Mouse (Mus musculus): ENCODE measurements around the gene Keap1. TPM values are rescaled to one million over a fixed set of nuclear protein-coding genes. Genes with fewer than 3 reads are reported as not detected.

The Keap1 gene
- 47.1 and 50.8 TPM in 2 replicates for polyA plus RNA-seq (2016; fragmentation: Nextera tagmentation; extraction: Ambion mirVana)

DNA sequence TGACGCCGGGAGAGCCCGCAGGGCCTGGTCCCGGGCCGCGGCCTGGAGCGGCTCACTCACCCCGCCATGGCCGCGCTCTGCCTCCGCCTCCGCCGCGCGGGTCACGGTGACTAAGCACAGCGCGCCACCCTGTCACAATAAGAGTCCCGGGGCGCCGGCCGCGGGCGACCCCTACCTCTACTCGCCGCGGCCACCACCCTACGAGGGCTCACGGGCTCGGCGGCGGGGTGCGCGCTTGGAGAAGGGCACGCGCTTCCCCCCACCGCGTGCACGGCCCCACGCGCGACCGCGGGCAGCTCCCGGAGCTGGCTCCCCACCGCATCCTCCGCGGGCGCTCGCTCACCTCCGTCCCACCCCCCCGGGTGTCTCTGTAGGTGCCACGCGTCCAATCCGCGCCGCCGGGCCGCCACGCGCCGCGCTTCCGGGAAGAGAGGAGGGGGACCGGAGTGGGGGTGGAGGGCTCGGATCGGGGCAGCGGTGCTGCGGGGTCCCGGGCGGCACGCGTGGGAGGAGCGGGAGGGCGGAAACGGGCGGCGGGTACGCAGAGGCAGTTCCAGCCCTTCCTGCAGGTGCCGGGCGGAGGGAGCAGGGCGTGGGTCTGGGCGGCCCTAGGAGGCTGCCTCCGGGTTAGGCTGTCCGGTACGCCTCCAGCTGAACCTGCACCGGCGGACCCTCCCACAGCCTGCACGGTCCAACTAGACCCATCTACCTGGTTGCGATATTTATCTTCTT, at the start of gene Keap1:
Gene Keap1, minus strand, starts transcription at position 629 of the 732 bp plus-strand sequence.
- peak within 1 kb of the TSS; percentile 76 for H3K4me3 ChIP-seq
- H3K9me3 ChIP-seq (replicated peaks) = peaks cover 8% of the 10 kb centered on the region; the same call in 1 of the 2 replicates
- under 1% methylated on average over 88 of the region's 90 CpGs for WGBS

DNA sequence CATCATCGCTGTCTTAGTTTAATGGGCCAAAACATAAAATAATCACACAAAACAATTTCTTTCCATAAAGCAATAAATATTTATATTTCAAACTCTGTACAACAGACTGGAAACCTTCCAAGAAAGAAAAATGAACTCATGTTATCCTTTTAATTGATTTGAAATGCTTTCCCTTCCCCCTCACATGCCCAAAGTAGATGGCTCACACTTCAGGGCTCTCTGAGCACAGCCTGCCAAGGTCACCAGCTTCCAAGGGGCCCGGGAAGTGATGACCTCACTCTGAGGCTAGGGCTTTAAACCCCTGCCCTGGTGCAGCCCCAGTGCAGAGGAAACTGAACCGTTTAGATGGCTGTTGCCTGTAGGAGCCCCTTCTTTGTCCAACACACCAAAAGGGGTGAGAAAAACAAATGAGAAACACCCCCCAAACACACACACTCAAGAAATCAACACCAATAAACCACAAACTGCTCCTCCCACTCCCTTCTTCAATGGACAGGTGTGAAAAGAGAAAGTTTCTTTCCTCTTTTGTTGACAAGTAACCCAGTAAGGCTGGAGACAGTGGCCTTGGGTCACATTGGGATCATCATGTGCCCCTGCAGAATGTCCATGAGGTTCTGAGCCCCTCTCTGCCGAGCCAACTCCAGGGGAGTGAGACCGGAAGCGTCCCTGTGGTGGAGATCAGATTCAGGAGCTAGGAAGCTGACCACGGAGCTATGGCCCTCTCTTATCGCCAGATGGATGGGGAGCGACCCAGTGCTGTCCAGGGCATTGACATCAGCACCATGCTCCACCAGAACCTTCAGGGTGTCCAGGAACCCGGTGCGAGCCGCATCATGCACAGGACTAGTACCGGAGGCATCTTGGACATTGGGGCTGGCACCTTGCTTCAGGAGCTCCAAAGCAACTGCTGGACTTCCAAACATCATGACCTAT, 49.5 kb upstream of the Keap1 start:
- H3K36me3 ChIP-seq = peaks cover 28% of the 10 kb centered on the region
- H3K27me3 ChIP-seq (ENCODE audit: low read depth, poor library complexity, severe bottlenecking) = no peaks in the 10 kb centered on the region
- DNase-seq (ENCODE audit: low spot score) = no peak
- H3K4me1 ChIP-seq = peaks cover 42% of the 10 kb centered on the region
- no peaks in the 10 kb centered on the region for H3K9me3 ChIP-seq (replicated peaks)
- peak overlapping the region; percentile 89 for H3K4me3 ChIP-seq
- WGBS = 85% methylated on average over 13 of the region's 13 CpGs
- H3K27ac ChIP-seq (replicated peaks) = peak overlapping the region; percentile 91

More for the DNA sequence above, at the start of gene Keap1:
- peak; percentile 84 for DNase-seq (ENCODE audit: low spot score)
- Histone ChIP-seq H3K36me3 (peaks cover 30% of the 10 kb centered on the region), H3K27me3 (ENCODE audit: low read depth, poor library complexity, severe bottlenecking) (peaks cover 45% of the 10 kb centered on the region), H3K4me1 (peaks cover 29% of the 10 kb centered on the region), H3K27ac (replicated peaks) (peak within 1 kb of the TSS; percentile 99)

DNA sequence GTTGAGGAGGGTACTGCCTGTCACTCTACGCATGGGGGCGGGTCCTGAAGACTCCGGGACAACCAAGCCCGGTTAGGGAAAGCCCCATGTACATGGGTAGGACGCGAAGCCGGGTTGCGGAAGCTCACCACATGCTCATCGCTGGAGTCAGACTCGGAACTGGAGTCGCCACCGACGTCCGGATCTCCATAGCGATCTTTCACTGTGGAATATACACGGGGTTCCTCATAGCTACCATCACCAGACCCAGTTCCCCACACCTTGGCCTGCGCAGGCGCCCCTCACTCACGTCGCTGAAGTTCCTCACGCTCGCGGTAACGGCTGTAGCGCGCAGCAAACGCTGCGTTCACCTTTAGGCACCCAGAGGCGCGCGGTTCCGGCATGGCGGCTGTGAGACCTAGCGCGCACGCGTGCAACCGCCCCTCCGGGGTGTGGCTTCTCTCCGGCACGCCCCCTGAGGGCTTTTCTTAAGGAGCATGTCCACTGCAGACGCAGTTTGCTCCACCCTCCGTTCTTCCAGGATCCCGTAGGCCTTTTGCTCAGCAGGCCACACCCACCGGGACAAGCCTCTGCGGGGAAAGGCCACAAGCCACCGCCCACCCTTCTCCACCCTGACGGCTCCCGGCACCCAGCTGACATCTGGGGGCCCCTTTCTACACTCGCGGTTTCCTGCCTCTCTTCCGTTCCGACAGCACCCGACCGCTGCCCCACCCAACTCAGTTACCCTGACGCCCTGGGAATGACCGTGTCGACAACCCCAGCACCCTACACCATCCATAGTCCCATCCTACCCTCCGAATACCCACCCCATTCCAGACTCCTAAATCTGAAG, 48.6 kb upstream of the Keap1 start, which contains the start of gene Kri1:
Gene Kri1, minus strand, starts transcription at position 399 of the 832 bp plus-strand sequence.
- WGBS = 1% methylated on average over 59 of the region's 59 CpGs
- peaks cover 42% of the 10 kb centered on the region for H3K4me1 ChIP-seq
- peak within 1 kb of the TSS; percentile 89 for H3K4me3 ChIP-seq
- no peaks in the 10 kb centered on the region for H3K27me3 ChIP-seq (ENCODE audit: low read depth, poor library complexity, severe bottlenecking)
- H3K36me3 ChIP-seq = peaks cover 35% of the 10 kb centered on the region
- no peaks in the 10 kb centered on the region for H3K9me3 ChIP-seq (replicated peaks)
- DNase-seq (ENCODE audit: low spot score) = peak; percentile 95
- peak within 1 kb of the TSS; percentile 91 for H3K27ac ChIP-seq (replicated peaks)

DNA sequence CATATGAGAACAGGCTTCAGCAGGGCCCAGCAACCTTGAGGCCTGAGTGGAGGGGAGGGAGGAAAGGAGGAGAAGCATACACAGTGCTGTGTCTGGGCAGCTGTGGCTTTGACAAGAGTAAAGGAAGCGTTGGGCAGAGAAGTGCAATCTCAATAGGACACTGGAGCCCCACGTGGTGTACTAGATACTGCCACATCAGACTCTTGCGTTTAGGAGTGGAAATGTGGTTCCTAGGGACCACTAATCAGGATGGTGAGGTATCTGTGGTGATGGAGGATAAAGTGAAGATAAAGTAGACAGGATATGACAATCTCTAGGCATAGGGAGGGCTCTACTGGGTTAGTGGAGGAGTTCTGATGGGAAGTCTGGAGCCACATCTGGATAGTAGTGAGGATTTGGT, 47.6 kb upstream of the Keap1 start:
- Histone ChIP-seq H3K27me3 (ENCODE audit: low read depth, poor library complexity, severe bottlenecking) (no peaks in the 10 kb centered on the region), H3K36me3 (peaks cover 46% of the 10 kb centered on the region), H3K4me3 (peak overlapping the region; percentile 89), H3K27ac (replicated peaks) (no peak overlapping the region), H3K9me3 (replicated peaks) (no peaks in the 10 kb centered on the region), H3K4me1 (peaks cover 42% of the 10 kb centered on the region)
- 76% methylated on average over 3 of the region's 3 CpGs for WGBS
- DNase-seq (ENCODE audit: low spot score) = no peak

DNA sequence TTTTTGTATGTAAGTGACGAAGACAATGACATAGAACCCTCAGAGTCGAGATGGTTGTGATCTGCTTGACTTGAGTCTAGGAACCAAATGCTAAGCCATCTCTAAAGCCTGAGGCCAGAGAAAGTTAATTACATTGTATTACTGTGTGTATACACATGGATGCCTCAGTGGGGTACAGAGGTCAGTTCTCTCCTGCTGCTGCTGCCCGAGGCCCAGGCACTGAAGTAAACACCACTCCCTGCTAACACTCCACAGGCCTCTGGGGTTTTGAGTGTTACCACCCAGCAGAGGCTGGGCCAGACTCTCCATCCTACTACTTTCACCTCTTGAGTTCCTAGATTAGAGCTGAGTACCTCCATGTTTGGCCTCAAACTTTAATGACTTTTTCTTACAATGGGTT, 44.8 kb upstream of the Keap1 start:
- Histone ChIP-seq H3K9me3 (replicated peaks) (no peaks in the 10 kb centered on the region), H3K27me3 (ENCODE audit: low read depth, poor library complexity, severe bottlenecking) (no peaks in the 10 kb centered on the region), H3K4me3 (no peak overlapping the region), H3K27ac (replicated peaks) (no peak overlapping the region), H3K36me3 (peaks cover 70% of the 10 kb centered on the region), H3K4me1 (peaks cover 25% of the 10 kb centered on the region)
- no peak for DNase-seq (ENCODE audit: low spot score)
- 95% methylated on average over 3 of the region's 3 CpGs for WGBS

DNA sequence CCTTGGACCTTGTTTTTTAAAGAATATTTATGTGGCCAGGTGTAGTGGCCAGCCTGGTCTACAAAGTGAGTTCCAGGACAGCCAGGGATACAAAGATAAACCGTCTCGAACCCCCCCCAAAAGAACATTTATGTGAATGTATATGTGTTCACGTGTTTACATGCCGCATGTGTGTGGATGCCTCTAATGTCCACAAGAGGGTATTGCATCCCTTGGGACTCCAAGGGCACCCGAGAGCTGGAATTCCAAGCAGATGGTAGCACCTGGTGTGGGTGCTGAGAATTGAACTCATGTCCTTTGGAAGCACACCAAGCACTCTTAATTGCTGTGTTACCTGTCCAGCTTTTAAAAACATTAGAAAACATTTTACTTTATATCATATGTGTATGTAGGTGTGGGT, 44.4 kb upstream of the Keap1 start:
- 88% methylated on average over 5 of the region's 5 CpGs for WGBS
- no peak for DNase-seq (ENCODE audit: low spot score)
- peaks cover 70% of the 10 kb centered on the region for H3K36me3 ChIP-seq

DNA sequence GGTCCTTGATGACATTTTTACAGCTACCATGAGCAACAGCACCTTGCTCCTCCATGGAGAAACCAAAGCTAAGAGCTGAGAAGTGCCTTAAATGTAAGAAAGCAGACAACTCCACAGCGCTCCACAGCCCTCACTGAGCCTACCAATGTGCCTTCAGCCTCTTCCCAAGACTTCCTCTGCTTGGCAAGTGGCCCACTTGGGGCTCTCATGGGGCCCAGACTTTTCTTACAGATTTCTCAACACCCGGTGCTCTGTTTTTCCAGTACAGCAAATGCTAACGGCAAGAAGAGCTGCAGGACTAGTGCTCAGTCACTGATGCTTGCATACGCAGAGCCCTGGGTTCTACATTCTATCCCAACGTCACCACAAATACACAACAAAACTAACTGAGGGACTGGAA, 38.6 kb upstream of the Keap1 start:
- no peak overlapping the region for H3K4me3 ChIP-seq
- no peak overlapping the region for H3K27ac ChIP-seq (replicated peaks)
- H3K36me3 ChIP-seq = peaks cover 99% of the 10 kb centered on the region
- no peaks in the 10 kb centered on the region for H3K27me3 ChIP-seq (ENCODE audit: low read depth, poor library complexity, severe bottlenecking)
- WGBS = 97% methylated on average over 5 of the region's 5 CpGs
- no peaks in the 10 kb centered on the region for H3K9me3 ChIP-seq (replicated peaks)
- DNase-seq (ENCODE audit: low spot score) = no peak
- H3K4me1 ChIP-seq = no peaks in the 10 kb centered on the region

More for the DNA sequence above, 44.4 kb upstream of the Keap1 start:
- H3K27ac ChIP-seq (replicated peaks) = no peak overlapping the region
- no peaks in the 10 kb centered on the region for H3K9me3 ChIP-seq (replicated peaks)
- H3K4me1 ChIP-seq = peaks cover 21% of the 10 kb centered on the region
- no peak overlapping the region for H3K4me3 ChIP-seq
- no peaks in the 10 kb centered on the region for H3K27me3 ChIP-seq (ENCODE audit: low read depth, poor library complexity, severe bottlenecking)

DNA sequence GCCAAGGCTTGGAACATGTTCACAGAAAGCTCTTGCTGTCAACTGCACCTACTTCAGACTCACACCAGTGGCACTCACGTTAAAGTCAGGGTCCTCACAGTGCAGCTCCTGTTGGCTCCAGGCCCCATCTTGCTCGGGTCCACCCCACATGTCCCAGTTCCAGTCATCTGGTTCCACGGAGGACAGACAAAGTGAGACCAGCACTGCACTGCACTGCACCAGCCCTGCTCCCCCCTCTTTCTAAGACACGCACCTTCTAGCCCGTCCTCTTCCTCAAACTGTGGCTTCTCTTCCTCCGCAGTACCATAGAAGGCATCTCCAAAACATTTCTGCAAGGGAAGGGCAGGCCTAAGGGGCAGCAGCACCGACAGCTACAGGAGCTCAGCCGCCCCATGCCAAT, 37.1 kb upstream of the Keap1 start:
- no peaks in the 10 kb centered on the region for H3K27me3 ChIP-seq (ENCODE audit: low read depth, poor library complexity, severe bottlenecking)
- WGBS = 88% methylated on average over 8 of the region's 8 CpGs
- no peak overlapping the region for H3K4me3 ChIP-seq
- no peak overlapping the region for H3K27ac ChIP-seq (replicated peaks)
- no peak for DNase-seq (ENCODE audit: low spot score)
- H3K4me1 ChIP-seq = no peaks in the 10 kb centered on the region
- H3K36me3 ChIP-seq = peaks cover 99% of the 10 kb centered on the region
- no peaks in the 10 kb centered on the region for H3K9me3 ChIP-seq (replicated peaks)

DNA sequence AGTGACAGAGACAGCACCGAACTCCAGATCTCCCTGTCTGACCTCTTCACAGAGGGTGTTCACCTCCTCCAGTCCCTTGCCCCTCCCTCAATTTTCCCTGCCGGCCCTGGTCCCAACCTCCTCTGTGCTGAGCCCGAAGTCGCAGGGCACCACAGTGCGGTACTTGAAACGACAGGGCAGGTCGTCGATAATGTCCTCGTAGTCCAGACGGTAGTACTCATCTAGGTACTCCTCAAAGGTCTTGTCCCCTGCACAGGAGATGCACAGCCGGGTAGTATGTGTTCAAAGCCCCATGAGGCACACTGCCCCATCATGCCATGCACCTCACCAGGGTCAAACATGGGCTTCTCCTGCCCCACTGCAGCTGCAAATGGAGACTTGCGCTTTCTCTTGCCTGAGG, 36.6 kb upstream of the Keap1 start:
- Histone ChIP-seq H3K27ac (replicated peaks) (no peak overlapping the region), H3K27me3 (ENCODE audit: low read depth, poor library complexity, severe bottlenecking) (no peaks in the 10 kb centered on the region), H3K4me3 (no peak overlapping the region), H3K36me3 (peaks cover 99% of the 10 kb centered on the region), H3K4me1 (no peaks in the 10 kb centered on the region), H3K9me3 (replicated peaks) (no peaks in the 10 kb centered on the region)
- no peak for DNase-seq (ENCODE audit: low spot score)
- WGBS = 90% methylated on average over 12 of the region's 12 CpGs

DNA sequence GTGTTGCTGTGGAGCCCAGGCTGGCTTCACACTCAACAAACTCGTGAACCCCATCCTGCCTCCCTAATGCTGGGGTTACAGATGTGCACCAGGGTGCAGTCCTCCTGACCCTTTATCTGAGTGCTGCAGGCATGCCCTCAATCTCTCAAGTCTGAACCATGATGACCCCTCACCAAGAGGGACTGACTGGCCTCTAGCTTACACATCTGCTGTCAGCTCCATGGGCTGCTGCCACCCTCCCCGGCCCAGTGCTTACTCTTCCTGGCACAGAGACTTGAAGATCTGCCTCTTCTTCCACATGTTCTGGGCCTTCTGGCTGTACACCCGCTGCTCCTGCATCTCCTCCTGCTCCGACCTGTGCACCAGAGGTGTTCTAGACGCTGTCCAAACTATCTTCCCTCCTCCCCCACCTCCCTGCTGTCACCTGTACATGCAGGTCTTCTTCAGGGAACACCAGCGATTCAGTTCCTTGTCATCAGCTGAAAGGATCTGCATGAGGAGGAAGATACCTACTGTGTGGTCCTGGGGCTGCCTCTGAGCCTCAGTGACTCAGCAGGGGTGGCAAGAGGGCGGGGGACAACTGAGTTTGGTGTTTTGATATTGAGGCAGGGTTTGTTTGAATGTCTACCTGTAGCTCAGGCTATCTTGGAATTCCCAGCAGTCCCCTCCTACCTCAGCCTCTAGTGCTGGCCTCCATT, 36.0 kb upstream of the Keap1 start:
- H3K4me3 ChIP-seq = no peak overlapping the region
- H3K4me1 ChIP-seq = no peaks in the 10 kb centered on the region
- H3K9me3 ChIP-seq (replicated peaks) = no peaks in the 10 kb centered on the region
- H3K27ac ChIP-seq (replicated peaks) = no peak overlapping the region
- H3K27me3 ChIP-seq (ENCODE audit: low read depth, poor library complexity, severe bottlenecking) = no peaks in the 10 kb centered on the region
- 90% methylated on average over 7 of the region's 7 CpGs for WGBS
- H3K36me3 ChIP-seq = peaks cover 100% of the 10 kb centered on the region
- DNase-seq (ENCODE audit: low spot score) = no peak

DNA sequence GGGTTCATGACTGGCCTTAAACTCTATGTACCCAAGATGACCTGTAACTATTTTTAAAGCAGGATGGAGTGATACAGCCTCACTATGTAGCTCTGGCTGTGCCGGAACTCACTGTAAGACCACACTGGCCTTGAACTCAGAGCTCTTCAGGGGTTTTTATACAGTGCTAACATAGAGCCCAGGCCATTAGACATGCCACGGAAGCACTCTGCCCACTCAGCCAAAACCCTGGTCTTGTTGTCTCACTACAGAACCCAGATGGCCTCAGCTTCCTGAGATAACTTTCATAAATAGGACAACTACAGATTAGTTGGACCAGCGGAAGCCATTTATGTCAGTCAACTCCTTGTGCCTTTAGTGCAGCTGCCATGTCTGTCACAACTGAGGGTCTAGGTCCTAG, 35.2 kb upstream of the Keap1 start:
- 93% methylated on average over 3 of the region's 3 CpGs for WGBS
- no peak for DNase-seq (ENCODE audit: low spot score)
- Histone ChIP-seq H3K27ac (replicated peaks) (no peak overlapping the region), H3K9me3 (replicated peaks) (no peaks in the 10 kb centered on the region), H3K4me1 (no peaks in the 10 kb centered on the region), H3K36me3 (peaks cover 99% of the 10 kb centered on the region), H3K27me3 (ENCODE audit: low read depth, poor library complexity, severe bottlenecking) (no peaks in the 10 kb centered on the region), H3K4me3 (no peak overlapping the region)

Measured in midbrain, embryonic 10.5 days (tissue).